Mouse (Mus musculus): ENCODE data around the gene Ldb1.
"Not testable (repeated sequence)": the region's sequence is repeated elsewhere in the genome, so short reads cannot be mapped to it uniquely, and the experiment has no call there.

The Ldb1 gene

GRCm38 (mm10) chr19:46030196-46030983 lies 14.6 kb downstream of the Ldb1 start:
- no peak for ATAC-seq (ENCODE audit: insufficient number of reproducible peaks, low FRiP score, low TSS enrichment)

- ATAC-seq (ENCODE audit: insufficient number of reproducible peaks, low FRiP score, low TSS enrichment), result no peak
These were observed 15.4 kb downstream of the Ldb1 start for GRCm38 (mm10) chr19:46029652-46030051.

- ATAC-seq (ENCODE audit: insufficient number of reproducible peaks, low FRiP score, low TSS enrichment), result no peak
These were observed 16.2 kb downstream of the Ldb1 start for GRCm38 (mm10) chr19:46028747-46029320.

- no peak for ATAC-seq (ENCODE audit: insufficient number of reproducible peaks, low FRiP score, low TSS enrichment)
These were observed 18.4 kb downstream of the Ldb1 start for GRCm38 (mm10) chr19:46026567-46026966.

GRCm38 (mm10) chr19:46024959-46025358 lies 20.1 kb downstream of the Ldb1 start:
- ATAC-seq (ENCODE audit: insufficient number of reproducible peaks, low FRiP score, low TSS enrichment), result no peak

- ATAC-seq (ENCODE audit: insufficient number of reproducible peaks, low FRiP score, low TSS enrichment), result no peak
These were observed 29.0 kb downstream of the Ldb1 start for GRCm38 (mm10) chr19:46016023-46016422.

GRCm38 (mm10) chr19:46014572-46015178 lies 30.3 kb downstream of the Ldb1 start:
- peak; percentile 84; the same call in 1 of the 2 replicates for ATAC-seq (ENCODE audit: insufficient number of reproducible peaks, low FRiP score, low TSS enrichment)

- ATAC-seq (ENCODE audit: insufficient number of reproducible peaks, low FRiP score, low TSS enrichment), result no peak
These were observed 39.3 kb downstream of the Ldb1 start for GRCm38 (mm10) chr19:46005680-46006079.

GRCm38 (mm10) chr19:46004814-46005466 lies 40.1 kb downstream of the Ldb1 start:
- ATAC-seq (ENCODE audit: insufficient number of reproducible peaks, low FRiP score, low TSS enrichment), result no peak

GRCm38 (mm10) chr19:46003371-46004226 lies 41.4 kb downstream of the Ldb1 start, which contains the start of gene Hps6:
Gene Hps6, plus strand, starts transcription at chr19:46003508.
- ATAC-seq (ENCODE audit: insufficient number of reproducible peaks, low FRiP score, low TSS enrichment), result peak; percentile 86

GRCm38 (mm10) chr19:46002279-46002678 lies 42.7 kb downstream of the Ldb1 start:
- ATAC-seq (ENCODE audit: insufficient number of reproducible peaks, low FRiP score, low TSS enrichment), result no peak

GRCm38 (mm10) chr19:45999378-45999777 lies 45.6 kb downstream of the Ldb1 start:
- no peak for ATAC-seq (ENCODE audit: insufficient number of reproducible peaks, low FRiP score, low TSS enrichment)

- ATAC-seq (ENCODE audit: insufficient number of reproducible peaks, low FRiP score, low TSS enrichment), result 0 out of 2 replicates have a peak, but pooled peaks have one; percentile 1
These were observed 46.3 kb downstream of the Ldb1 start for GRCm38 (mm10) chr19:45998694-45999217.

- peak; percentile 94 for ATAC-seq (ENCODE audit: insufficient number of reproducible peaks, low FRiP score, low TSS enrichment)
These were observed 47.0 kb downstream of the Ldb1 start, which contains the start of gene Armh3 for GRCm38 (mm10) chr19:45997785-45998693. Gene Armh3, minus strand, starts transcription at chr19:45998488.

GRCm38 (mm10) chr19:45997365-45997764 lies 47.6 kb downstream of the Ldb1 start:
- ATAC-seq (ENCODE audit: insufficient number of reproducible peaks, low FRiP score, low TSS enrichment), result no peak

- ATAC-seq (ENCODE audit: insufficient number of reproducible peaks, low FRiP score, low TSS enrichment), result no peak
These were observed 50.9 kb downstream of the Ldb1 start for GRCm38 (mm10) chr19:45993981-45994737.

GRCm38 (mm10) chr19:45993441-45993840 lies 51.6 kb downstream of the Ldb1 start:
- not testable (repeated sequence) for ATAC-seq (ENCODE audit: insufficient number of reproducible peaks, low FRiP score, low TSS enrichment)

GRCm38 (mm10) chr19:45991171-45991570 lies 53.8 kb downstream of the Ldb1 start:
- ATAC-seq (ENCODE audit: insufficient number of reproducible peaks, low FRiP score, low TSS enrichment), result no peak

Measured in cerebellum, adult (tissue).